Mouse (Mus musculus) c-Kit-positive CD71-positive TER-119-negative erythroid progenitor cells, embryonic 14.5 days (primary cell): ENCODE results near the gene Wdr1.
A peak's percentile ranks its signal among the peaks of the same experiment; 100 is the strongest.
"Not testable (repeated sequence)": the region's sequence is repeated elsewhere in the genome, so short reads cannot be mapped to it uniquely, and the experiment has no call there.

Experiments
- DNase-seq: peaks from one replicate; pipeline ENCODE4 v3.0.0-alpha.2; 2013; ENCODE audit warnings: low read depth

Wdr1 gene

DNA sequence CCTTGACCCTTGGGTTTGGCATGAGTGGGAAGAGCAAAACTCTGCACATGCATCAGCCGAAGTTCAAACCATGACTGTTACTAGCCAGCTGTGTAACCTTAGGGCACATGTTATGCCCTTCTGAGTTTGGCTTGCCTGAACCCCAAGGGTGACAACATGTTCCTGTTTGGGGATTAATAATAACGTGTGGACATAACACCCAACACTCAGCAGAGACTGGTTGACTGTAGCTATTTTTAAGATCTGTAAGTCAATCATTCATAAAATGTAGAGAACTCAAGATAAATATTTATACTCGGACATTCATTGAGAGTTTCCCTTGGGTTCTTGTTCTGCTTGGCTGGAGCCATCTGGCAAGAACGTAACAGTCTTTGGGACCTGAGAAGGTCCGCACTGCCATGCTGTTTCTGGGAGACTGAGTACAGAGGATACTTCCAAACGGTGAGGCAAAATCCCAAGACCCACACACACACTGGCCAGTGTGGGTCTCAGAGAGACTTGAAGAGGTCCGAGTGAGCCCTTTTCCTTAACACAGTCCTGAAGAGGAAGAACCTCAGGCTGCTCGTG lies 66.4 kb downstream of the Wdr1 start:
- no peak for DNase-seq

DNA sequence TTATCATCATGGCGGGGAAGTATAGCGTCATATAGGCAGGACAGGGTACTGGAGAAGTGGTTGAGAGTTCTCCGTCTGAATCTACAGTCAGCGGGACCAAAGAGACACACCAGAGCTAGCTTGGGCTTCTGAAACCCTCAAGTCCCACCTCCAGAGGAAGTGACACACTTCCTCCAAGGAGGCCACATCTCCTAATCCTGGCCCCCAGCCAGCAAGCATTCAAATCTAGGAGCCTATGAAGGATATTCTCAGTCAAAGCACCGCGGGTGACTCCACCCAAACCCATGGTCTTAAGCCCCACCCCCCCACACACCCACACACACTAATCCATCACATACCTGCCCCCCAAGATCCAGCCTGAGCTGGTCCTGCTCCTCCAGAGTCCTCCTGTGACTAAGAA lies 69.1 kb downstream of the Wdr1 start:
- DNase-seq = no peak

DNA sequence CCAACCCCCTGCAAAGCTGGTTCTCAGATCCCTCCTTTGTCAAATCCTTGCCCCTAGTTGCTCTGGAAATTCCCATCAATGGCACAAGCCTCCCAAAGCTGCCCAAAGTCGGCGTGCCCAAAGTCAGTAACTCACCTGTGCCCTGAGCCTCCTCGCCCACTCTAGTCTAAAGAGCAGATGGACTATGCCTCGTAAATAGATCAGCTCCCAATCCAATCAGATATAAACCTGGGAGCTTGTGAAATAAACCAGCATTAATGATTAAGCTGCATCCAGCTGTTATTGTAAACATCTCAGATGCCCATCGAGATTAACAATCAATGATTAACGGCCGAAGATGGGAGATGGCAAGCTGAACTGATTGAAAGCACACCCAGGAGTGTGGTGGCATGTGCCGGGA lies 71.3 kb downstream of the Wdr1 start:
- DNase-seq = no peak

DNA sequence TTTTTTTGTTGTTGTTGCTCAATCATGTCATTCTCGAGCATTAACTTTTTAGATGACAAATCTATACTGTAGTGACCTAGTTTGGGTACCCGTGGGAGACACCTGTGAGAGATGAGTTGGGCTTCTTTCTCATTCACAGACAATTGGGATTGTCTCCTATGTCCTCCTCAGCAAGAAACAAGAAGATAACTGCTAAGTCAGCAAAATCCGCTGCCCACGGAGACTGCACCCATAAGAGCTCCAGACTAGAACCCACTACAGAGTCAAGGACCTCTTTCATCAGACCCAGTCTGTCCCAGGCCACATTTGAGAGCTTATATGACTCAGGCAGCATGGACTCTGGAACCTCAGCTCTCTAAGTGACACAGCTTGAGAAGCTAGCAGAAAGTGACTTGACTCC lies 73.3 kb downstream of the Wdr1 start:
- DNase-seq = no peak

DNA sequence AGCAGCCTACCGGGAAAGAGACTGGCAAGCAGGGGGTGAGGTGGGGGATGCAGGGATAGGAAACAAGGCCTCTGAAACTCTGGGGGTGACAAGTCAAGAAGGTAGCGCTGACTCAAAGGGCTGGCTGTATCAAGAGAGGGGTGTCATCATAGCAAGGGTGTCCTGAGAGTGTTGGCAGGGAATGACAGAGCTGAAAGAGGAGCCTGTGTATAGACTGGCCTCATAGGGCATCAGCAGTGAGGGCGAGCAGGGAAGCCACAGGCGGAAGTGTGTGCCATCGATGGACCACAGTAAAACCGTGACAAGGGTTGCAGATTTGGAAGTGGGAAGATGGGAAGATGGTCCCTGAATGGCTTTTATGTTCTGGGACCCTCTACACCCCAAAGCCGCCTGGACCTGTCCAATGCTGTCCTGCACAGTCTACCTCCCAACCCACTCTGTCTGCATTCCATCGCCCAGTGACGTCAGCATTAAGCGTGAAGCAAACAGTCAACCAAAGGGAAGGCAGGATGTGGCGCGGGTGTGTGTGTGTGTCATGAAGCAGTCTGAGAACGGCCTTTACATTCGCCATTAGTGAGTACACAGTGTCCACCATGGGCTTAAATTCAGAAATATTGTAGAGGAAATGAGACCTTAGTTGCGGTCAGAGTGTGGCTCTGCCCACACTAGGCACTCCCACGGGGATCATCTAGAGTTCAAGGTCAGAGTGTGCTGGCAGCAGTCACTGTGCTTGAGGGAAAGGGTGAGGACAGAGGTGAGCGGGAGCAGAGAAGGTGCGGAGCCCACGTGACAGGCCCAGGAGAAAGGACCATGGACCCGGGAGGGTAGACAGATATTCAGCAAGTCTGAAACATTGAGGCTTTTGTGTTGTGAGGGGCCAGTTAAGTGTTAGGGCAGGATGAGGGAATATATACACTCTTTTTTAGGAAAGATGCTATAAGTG lies 74.1 kb downstream of the Wdr1 start:
- DNase-seq = no peak

DNA sequence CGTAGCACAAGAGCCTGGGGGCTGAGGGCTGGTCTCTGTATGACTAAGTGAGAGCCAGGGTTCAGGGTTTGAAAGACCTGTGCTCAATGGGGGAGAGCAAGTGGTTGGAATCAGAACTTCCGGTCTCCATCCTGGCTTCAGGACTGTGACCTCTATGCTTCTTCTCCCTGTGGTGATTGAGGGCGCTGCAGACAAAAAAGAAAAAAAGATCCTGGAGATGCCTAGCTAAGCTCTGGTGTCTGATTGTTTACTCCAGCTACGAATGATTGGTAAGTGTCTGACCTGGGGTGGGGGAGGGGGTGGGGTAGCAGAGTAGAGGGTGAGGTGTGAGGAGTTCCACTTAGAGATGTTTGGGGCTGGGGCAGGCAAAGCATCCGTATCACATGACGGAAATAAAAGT lies 75.0 kb downstream of the Wdr1 start:
- no peak for DNase-seq

DNA sequence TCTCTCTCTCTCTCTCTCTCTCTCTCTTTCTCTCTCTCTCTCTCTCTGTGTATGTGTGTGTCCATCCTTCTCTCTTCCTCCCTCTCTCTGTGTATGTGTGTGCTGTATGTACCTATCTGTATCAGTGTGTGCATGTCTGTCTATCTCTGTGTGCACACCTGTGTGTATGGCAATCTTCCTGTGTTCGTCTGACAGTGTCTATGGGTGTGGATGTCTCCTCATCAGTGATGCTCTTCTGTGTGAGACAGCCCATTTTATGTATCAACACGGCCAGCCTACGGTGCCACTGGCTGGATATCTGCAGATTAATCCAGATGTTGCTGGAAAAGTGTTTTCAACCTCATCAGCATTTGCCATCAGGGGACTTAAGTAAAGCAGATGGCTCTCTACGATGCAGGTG lies 75.8 kb downstream of the Wdr1 start:
- DNase-seq = no peak

DNA sequence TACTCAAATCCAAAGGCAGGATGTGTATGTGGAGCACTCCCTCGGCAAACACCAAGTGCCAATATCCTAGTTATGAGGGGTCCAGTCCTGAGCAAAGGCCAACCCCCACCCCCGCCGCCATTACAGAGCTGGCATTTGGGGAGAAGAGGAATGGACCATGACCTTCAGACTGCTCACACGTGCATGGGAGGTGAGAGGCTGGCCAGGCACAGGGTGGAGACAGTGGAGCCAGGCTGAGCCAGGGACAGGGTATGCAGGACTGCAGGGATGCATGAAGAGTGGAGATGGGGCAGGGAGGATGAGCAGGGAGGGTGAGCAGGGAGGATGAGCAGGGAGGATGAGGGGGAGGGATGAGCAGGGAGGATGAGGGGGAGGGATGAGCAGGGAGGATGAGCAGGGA lies 77.1 kb downstream of the Wdr1 start:
- no peak for DNase-seq

DNA sequence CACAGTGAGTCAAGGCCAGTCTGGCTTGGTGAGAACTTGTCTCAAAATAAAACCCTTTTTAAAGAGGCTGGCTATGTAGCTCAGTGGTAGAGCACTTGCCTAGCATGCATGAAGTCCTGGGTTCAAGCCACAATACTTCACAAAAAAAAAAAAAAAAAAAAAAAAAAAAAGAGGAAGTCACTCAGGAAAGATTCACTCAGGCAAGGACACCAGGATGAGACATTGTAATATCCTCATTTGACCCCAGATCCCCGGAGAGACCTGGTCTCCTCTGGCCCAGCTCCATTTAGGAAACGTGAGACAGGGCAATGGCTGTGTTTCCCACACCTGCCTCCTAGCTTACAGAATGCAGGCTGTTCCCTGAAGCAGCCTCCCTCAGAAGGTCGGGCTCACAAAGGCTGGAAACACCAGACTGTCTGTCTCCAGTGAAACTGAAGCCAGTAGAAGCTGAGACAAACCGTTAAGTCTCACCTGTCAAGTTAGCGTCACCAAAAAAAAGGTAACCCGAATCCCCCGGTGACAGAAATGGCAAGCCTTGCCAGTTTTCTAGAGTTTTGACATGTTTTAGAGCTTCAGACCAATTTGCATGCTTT lies 79.4 kb downstream of the Wdr1 start:
- no peak for DNase-seq

DNA sequence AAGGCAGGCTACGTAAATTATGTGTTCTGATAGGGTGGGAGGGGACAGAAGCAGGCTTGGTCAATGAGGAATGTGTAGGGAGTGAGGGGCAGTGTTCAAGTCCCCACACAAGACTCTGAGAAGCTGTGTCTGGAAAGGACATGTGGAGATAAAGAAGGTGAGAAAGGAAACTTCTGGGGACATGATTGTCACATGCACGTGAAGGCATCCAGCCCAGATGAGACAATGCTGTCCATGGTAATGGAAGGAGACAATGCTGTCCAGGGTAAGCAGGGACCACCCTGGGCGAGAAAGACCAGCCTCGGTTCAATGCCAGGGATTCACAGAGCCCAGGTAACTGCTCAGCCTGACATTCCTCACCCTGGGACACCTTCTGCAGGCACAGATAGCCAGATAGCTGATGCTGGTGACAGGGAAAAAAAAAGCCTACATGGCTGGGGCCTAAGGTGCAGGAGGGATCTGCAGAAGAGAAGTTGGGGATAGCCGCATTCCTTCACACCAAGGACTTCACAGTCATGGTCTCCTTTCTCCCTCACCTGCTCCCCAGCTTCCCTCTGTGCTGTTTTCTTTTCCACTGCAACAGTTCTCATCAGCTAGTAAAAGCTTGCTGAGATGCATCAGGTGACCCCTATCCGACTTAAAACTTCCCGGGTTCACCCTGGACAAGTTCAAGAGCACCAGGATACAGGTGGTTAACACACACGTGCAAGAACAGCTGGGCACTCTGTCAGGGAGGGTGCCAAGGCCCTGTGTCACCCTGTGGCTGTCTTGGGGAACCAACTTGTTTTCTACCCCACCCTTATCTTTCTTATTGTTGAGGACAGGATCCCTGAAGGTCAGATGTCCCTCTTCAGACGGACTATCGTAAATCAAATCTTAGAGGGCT lies 82.0 kb downstream of the Wdr1 start:
- no peak for DNase-seq

DNA sequence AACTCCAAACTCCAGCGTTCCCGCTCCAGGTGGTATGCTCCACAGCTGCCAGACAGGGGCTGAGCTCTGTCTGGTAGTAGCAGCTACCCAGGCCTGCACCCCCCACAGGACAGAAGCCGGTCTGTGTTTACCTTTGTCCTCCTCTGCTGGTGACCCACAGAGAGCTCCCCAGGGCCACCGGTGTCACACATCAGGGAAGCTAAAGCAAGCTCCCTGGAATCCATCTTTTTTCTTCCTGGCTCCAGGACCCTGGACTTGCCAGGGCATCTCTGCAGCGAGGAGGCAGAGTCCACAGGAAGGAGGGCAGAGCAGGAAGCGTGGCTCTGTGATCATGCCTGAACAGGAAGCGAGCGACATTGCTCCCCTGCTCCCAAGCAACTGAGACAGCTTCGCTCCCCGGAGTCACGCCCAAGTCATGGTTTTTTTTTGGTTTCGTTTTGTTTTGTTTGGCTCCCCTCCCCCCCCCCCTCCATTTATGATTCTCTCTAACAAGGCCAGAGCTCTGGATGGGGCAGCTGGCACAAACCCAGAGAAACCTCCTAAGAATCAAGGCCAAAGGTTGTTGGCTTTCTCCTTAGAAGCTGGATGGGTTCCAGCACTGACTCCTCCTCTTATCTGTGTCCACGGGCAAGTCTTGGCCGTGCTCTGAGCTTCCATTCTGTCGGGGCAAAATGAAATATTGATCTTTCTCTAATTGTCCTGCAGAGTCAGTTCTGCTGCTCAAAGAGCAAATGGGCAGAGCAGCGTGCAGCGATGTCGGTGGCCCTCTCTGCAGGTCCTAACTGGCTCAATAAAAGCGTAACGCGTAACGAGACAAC lies 82.9 kb downstream of the Wdr1 start:
- DNase-seq = no peak

DNA sequence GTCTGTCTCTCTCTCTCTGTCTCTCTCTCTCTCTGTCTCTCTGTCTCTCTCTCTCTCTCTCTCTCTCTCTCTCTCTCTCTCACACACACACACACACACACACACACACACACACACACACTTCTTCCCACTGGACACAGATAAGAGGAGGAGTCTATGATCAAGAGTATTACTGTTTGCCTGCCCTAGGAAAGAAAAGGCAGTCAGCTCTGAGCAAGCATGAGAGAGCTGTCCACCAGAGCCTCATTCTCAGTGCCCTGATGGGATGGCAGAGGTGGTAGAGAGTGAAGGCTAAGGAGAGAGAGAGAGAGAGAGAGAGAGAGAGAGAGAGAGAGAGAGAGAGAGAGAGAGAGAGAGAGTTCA lies 83.5 kb downstream of the Wdr1 start:
- DNase-seq = not testable (repeated sequence)

DNA sequence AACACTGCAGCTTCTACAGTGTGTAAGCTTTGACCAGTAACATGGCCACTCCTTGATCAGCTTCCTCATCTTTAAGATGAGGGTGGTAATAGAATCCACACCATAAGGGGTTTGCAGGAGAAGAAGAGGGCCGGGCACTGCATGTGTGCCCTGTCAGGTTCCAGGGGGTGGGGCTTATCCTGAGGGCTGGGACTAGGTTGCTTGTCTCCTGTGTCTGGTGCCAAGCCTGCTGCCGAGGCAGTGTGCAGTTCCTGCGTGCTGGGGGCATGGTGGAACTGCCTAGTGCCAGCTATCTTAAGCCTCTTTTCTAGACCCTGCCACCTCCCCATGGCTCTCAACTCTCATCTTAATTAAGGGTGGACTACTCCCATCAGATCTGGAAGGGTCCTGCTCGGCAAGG lies 84.0 kb downstream of the Wdr1 start:
- DNase-seq = peak; percentile 38

DNA sequence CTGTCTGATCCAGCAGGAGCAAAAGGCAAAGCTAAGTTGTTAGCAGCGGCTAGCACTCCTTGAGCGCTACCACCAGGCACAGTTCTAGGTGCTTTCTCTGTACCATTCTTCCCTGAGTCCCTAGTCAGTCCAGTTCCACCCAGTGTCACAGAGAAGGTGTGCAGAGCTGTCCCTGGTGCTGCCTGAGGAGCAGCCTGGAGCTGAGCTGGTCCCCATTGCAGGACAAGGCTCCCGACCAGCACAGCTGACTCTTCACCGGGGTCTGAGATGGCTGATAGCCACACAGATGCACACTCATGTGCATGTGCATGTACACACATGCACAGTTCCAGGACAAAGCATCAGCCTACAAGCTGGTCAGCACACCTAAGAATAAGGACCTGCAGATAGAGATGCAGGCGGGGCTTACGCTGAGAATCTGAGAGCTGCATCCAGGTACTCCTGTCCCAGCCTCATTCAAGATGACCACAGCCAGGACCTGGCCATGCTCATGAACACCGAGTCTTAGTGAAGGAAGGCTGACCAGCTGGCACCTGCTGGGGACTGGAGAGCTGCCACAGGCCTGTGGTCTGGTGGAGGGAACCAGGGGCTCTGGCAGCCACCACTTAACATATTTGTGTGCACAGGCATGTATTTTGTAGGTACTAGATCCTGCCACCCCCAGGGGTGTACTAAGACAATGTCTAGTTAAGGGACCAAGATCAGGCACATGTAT lies 85.1 kb downstream of the Wdr1 start:
- DNase-seq = no peak

DNA sequence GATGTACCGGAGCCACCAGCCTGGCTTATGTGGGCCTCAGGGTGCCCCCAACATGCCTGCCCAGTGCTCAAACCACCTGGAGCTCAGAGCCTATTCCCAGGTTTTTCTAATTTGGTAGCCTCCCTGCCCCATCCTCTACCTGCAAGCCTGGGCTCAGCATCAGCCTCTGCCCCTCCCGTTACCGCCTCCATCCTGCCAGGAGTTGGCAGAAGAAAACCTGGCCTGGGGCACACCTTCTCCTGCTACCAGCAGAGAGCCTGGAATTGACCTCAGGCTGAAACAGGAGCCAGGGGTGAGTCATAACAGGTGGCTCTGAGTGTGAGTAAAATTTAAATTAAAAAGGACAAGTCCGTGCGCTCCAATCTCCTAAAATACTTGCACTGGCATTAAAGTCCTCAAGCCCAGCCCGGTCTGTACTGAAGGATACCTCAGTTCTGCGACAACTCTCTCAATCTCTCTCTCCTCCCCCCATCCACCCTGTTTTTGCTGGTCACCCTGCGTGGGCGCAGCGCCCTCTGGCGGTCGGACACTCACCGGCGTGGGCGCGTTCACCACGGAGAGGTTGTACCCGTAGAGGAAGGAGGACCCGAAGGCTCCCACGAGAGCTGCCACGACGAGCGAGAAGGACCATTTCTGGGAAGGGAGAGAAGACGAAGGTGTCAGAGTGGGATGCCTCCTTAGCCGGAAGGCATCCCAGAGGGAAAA lies 86.0 kb downstream of the Wdr1 start:
- no peak for DNase-seq
